Mouse (Mus musculus): ENCODE data around the gene Smco3. TPM values are rescaled to one million over a fixed set of nuclear protein-coding genes. Genes with fewer than 3 reads are reported as not detected.

The Smco3 gene
- polyA plus RNA-seq, 1 experiment from 2014 or later, result not detected

- Histone ChIP-seq H3K27me3 (replicated peaks; ENCODE audit: low read depth, poor library complexity, severe bottlenecking) (no peaks in the 10 kb centered on the region), H3K9me3 (no peaks in the 10 kb centered on the region), H3K36me3 (replicated peaks) (peaks cover 62% of the 10 kb centered on the region), H3K27ac (replicated peaks) (no peak overlapping the region), H3K4me1 (peaks cover 22% of the 10 kb centered on the region), H3K4me3 (no peak overlapping the region)
- no peak for DNase-seq (ENCODE audit: low spot score)
- 91% methylated on average over 10 of the region's 10 CpGs for WGBS
Measured at GRCm38 (mm10) chr6:136811196-136811595, 24.1 kb downstream of the Smco3 start.

- H3K4me1 ChIP-seq, result peaks cover 27% of the 10 kb centered on the region
- no peak for DNase-seq (ENCODE audit: low spot score)
- 70% methylated on average over 13 of the region's 13 CpGs for WGBS
- no peak overlapping the region for H3K27ac ChIP-seq (replicated peaks)
- peaks cover 48% of the 10 kb centered on the region for H3K36me3 ChIP-seq (replicated peaks)
- H3K27me3 ChIP-seq (replicated peaks; ENCODE audit: low read depth, poor library complexity, severe bottlenecking), result no peaks in the 10 kb centered on the region
- no peaks in the 10 kb centered on the region for H3K9me3 ChIP-seq
- peak overlapping the region; percentile 88 for H3K4me3 ChIP-seq
Measured at GRCm38 (mm10) chr6:136809673-136810072, 25.6 kb downstream of the Smco3 start.

- 40% methylated on average over 14 of the region's 14 CpGs for WGBS
- peak overlapping the region; percentile 84; the same call in 1 of the 2 replicates for H3K27ac ChIP-seq (replicated peaks)
- DNase-seq (ENCODE audit: low spot score), result no peak
- H3K4me3 ChIP-seq, result peak overlapping the region; percentile 88
- no peaks in the 10 kb centered on the region for H3K27me3 ChIP-seq (replicated peaks; ENCODE audit: low read depth, poor library complexity, severe bottlenecking)
- H3K36me3 ChIP-seq (replicated peaks), result peaks cover 42% of the 10 kb centered on the region
- H3K4me1 ChIP-seq, result peaks cover 28% of the 10 kb centered on the region
- H3K9me3 ChIP-seq, result no peaks in the 10 kb centered on the region
Measured at GRCm38 (mm10) chr6:136809077-136809476, 26.2 kb downstream of the Smco3 start.

GRCm38 (mm10) chr6:136808631-136809046 lies 26.6 kb downstream of the Smco3 start:
- Histone ChIP-seq H3K27me3 (replicated peaks; ENCODE audit: low read depth, poor library complexity, severe bottlenecking) (no peaks in the 10 kb centered on the region), H3K4me3 (peak overlapping the region; percentile 88), H3K9me3 (no peaks in the 10 kb centered on the region), H3K36me3 (replicated peaks) (peaks cover 38% of the 10 kb centered on the region), H3K4me1 (peaks cover 28% of the 10 kb centered on the region), H3K27ac (replicated peaks) (peak overlapping the region; percentile 84)
- peak; percentile 44 for DNase-seq (ENCODE audit: low spot score)
- WGBS, result under 1% methylated on average over 28 of the region's 28 CpGs

GRCm38 (mm10) chr6:136808014-136808417 lies 27.2 kb downstream of the Smco3 start, which contains the start of gene H2afj:
Gene H2afj, plus strand, starts transcription at chr6:136808244.
- Histone ChIP-seq H3K27me3 (replicated peaks; ENCODE audit: low read depth, poor library complexity, severe bottlenecking) (no peaks in the 10 kb centered on the region), H3K36me3 (replicated peaks) (peaks cover 31% of the 10 kb centered on the region), H3K9me3 (no peaks in the 10 kb centered on the region), H3K27ac (replicated peaks) (peak within 1 kb of the TSS; percentile 87), H3K4me3 (peak within 1 kb of the TSS; percentile 88), H3K4me1 (peaks cover 33% of the 10 kb centered on the region)
- DNase-seq (ENCODE audit: low spot score), result peak; percentile 98
- WGBS, result 0% methylated on average over 34 of the region's 34 CpGs

GRCm38 (mm10) chr6:136807395-136808013 lies 27.7 kb downstream of the Smco3 start:
- H3K36me3 ChIP-seq (replicated peaks), result peaks cover 26% of the 10 kb centered on the region
- peaks cover 36% of the 10 kb centered on the region for H3K4me1 ChIP-seq
- no peaks in the 10 kb centered on the region for H3K27me3 ChIP-seq (replicated peaks; ENCODE audit: low read depth, poor library complexity, severe bottlenecking)
- 30% methylated on average over 18 of the region's 18 CpGs for WGBS
- peak; percentile 54 for DNase-seq (ENCODE audit: low spot score)
- peak overlapping the region; percentile 88 for H3K4me3 ChIP-seq
- H3K27ac ChIP-seq (replicated peaks), result peak overlapping the region; percentile 87
- H3K9me3 ChIP-seq, result no peaks in the 10 kb centered on the region

GRCm38 (mm10) chr6:136806819-136807218 lies 28.4 kb downstream of the Smco3 start:
- Histone ChIP-seq H3K4me3 (no peak overlapping the region; the same call in 1 of the 2 replicates), H3K4me1 (peaks cover 36% of the 10 kb centered on the region)
- WGBS, result 62% methylated on average over 5 of the region's 5 CpGs

GRCm38 (mm10) chr6:136805409-136805775 lies 29.9 kb downstream of the Smco3 start:
- Histone ChIP-seq H3K4me3 (no peak overlapping the region), H3K27ac (replicated peaks) (no peak overlapping the region), H3K9me3 (no peaks in the 10 kb centered on the region), H3K36me3 (replicated peaks) (peaks cover 7% of the 10 kb centered on the region; the same call in 1 of the 2 replicates), H3K4me1 (peaks cover 36% of the 10 kb centered on the region), H3K27me3 (replicated peaks; ENCODE audit: low read depth, poor library complexity, severe bottlenecking) (no peaks in the 10 kb centered on the region)
- DNase-seq (ENCODE audit: low spot score), result no peak
- WGBS, result 83% methylated on average over 1 of the region's 1 CpGs

More at GRCm38 (mm10) chr6:136806819-136807218, 28.4 kb downstream of the Smco3 start:
- H3K27me3 ChIP-seq (replicated peaks; ENCODE audit: low read depth, poor library complexity, severe bottlenecking), result no peaks in the 10 kb centered on the region
- peak overlapping the region; percentile 87 for H3K27ac ChIP-seq (replicated peaks)
- no peaks in the 10 kb centered on the region for H3K9me3 ChIP-seq
- no peak for DNase-seq (ENCODE audit: low spot score)
- peaks cover 19% of the 10 kb centered on the region for H3K36me3 ChIP-seq (replicated peaks)

GRCm38 (mm10) chr6:136804705-136805408 lies 30.4 kb downstream of the Smco3 start:
- no peaks in the 10 kb centered on the region for H3K9me3 ChIP-seq
- peaks cover 2% of the 10 kb centered on the region; the same call in 1 of the 2 replicates for H3K36me3 ChIP-seq (replicated peaks)
- H3K4me1 ChIP-seq, result peaks cover 36% of the 10 kb centered on the region
- 41% methylated on average over 9 of the region's 9 CpGs for WGBS
- H3K27me3 ChIP-seq (replicated peaks; ENCODE audit: low read depth, poor library complexity, severe bottlenecking), result no peaks in the 10 kb centered on the region
- H3K27ac ChIP-seq (replicated peaks), result peak overlapping the region; percentile 99
- H3K4me3 ChIP-seq, result peak overlapping the region; percentile 74
- DNase-seq (ENCODE audit: low spot score), result no peak

- Histone ChIP-seq H3K36me3 (replicated peaks) (no peaks in the 10 kb centered on the region), H3K9me3 (no peaks in the 10 kb centered on the region), H3K4me1 (peaks cover 28% of the 10 kb centered on the region), H3K27me3 (replicated peaks; ENCODE audit: low read depth, poor library complexity, severe bottlenecking) (no peaks in the 10 kb centered on the region), H3K4me3 (peak within 1 kb of the TSS; percentile 74), H3K27ac (replicated peaks) (peak within 1 kb of the TSS; percentile 99)
- WGBS, result under 1% methylated on average over 50 of the region's 50 CpGs
- DNase-seq (ENCODE audit: low spot score), result peak; percentile 91
Measured at GRCm38 (mm10) chr6:136803739-136804633, 31.3 kb downstream of the Smco3 start, which contains the start of gene Hist4h4. Gene Hist4h4, minus strand, starts transcription at chr6:136804415.

GRCm38 (mm10) chr6:136803093-136803738 lies 32.0 kb downstream of the Smco3 start:
- WGBS, result 23% methylated on average over 12 of the region's 12 CpGs

GRCm38 (mm10) chr6:136801274-136801673 lies 34.0 kb downstream of the Smco3 start:
- Histone ChIP-seq H3K9me3 (no peaks in the 10 kb centered on the region), H3K4me1 (peaks cover 14% of the 10 kb centered on the region), H3K4me3 (no peak overlapping the region), H3K36me3 (replicated peaks) (no peaks in the 10 kb centered on the region), H3K27ac (replicated peaks) (no peak overlapping the region), H3K27me3 (replicated peaks; ENCODE audit: low read depth, poor library complexity, severe bottlenecking) (no peaks in the 10 kb centered on the region)
- WGBS, result 87% methylated on average over 6 of the region's 6 CpGs
- no peak for DNase-seq (ENCODE audit: low spot score)

More at GRCm38 (mm10) chr6:136803093-136803738, 32.0 kb downstream of the Smco3 start:
- no peaks in the 10 kb centered on the region for H3K36me3 ChIP-seq (replicated peaks)
- H3K27me3 ChIP-seq (replicated peaks; ENCODE audit: low read depth, poor library complexity, severe bottlenecking), result no peaks in the 10 kb centered on the region
- H3K9me3 ChIP-seq, result no peaks in the 10 kb centered on the region
- peaks cover 22% of the 10 kb centered on the region for H3K4me1 ChIP-seq
- no peak for DNase-seq (ENCODE audit: low spot score)
- H3K27ac ChIP-seq (replicated peaks), result peak overlapping the region; percentile 99
- H3K4me3 ChIP-seq, result peak overlapping the region; percentile 74

Data from embryonic facial prominence, embryonic 10.5 days (tissue).